Mouse (Mus musculus) myocyte (in vitro differentiated cells): Measurements from ENCODE around the gene Arhgef17.

Source experiments
- CEBPB ChIP-seq: IDR thresholded peaks from 2 replicates; pipeline ENCODE4 v1.6.1; 2011; ENCODE audit warnings: mild to moderate bottlenecking, moderate library complexity; ENCODE audit not compliant: poor library complexity, insufficient read depth, severe bottlenecking
- E2F4 ChIP-seq: IDR thresholded peaks from one replicate; pipeline ENCODE4 v1.6.1; 2011; ENCODE audit warnings: mild to moderate bottlenecking, control low read depth, moderate library complexity; ENCODE audit not compliant: insufficient read depth
- MAX ChIP-seq: IDR thresholded peaks from one replicate; pipeline ENCODE4 v1.6.1; 2011; ENCODE audit warnings: low read depth, mild to moderate bottlenecking, control low read depth
- MYOD1 ChIP-seq, 3 experiments: IDR thresholded peaks; one replicate each; pipeline ENCODE4 v1.6.1; 2011; ENCODE audit warnings: control low read depth in 2 of 3, low read depth in 2 of 3, mild to moderate bottlenecking in 2 of 3, moderate library complexity in 1 of 3; ENCODE audit not compliant: insufficient read length in 2 of 3, control insufficient read depth in 1 of 3
- MYOG ChIP-seq, 3 experiments: IDR thresholded peaks; one replicate each; pipeline ENCODE4 v1.6.1; 2011; ENCODE audit warnings: control low read depth in 2 of 3, low read depth in 2 of 3, mild to moderate bottlenecking in 2 of 3; ENCODE audit not compliant: insufficient read length in 2 of 3, control insufficient read depth in 1 of 3, insufficient read depth in 1 of 3
- POLR2A ChIP-seq: IDR thresholded peaks from one replicate; pipeline ENCODE4 v1.6.1; 2011; ENCODE audit warnings: low read depth, mild to moderate bottlenecking, control low read depth, moderate library complexity; ENCODE audit not compliant: insufficient read length
- POLR2AphosphoS2 ChIP-seq: IDR thresholded peaks from one replicate; pipeline ENCODE4 v1.6.1; 2011; ENCODE audit warnings: low read depth, control low read depth; ENCODE audit not compliant: insufficient read length
- REST ChIP-seq: IDR thresholded peaks from one replicate; pipeline ENCODE4 v1.6.1; 2011; ENCODE audit warnings: mild to moderate bottlenecking, control low read depth, moderate library complexity; ENCODE audit not compliant: insufficient read depth, insufficient read length
- SRF ChIP-seq: IDR thresholded peaks from one replicate; pipeline ENCODE4 v1.6.1; 2011; ENCODE audit warnings: low read depth; ENCODE audit not compliant: control insufficient read depth, insufficient read length
- TCF12 ChIP-seq: IDR thresholded peaks from one replicate; pipeline ENCODE4 v1.6.1; 2011; ENCODE audit warnings: mild to moderate bottlenecking, control low read depth; ENCODE audit not compliant: poor library complexity, insufficient read depth, severe bottlenecking
- USF1 ChIP-seq: IDR thresholded peaks from one replicate; pipeline ENCODE4 v1.6.1; 2011; ENCODE audit warnings: low read depth, mild to moderate bottlenecking, control low read depth, moderate library complexity

DNA sequence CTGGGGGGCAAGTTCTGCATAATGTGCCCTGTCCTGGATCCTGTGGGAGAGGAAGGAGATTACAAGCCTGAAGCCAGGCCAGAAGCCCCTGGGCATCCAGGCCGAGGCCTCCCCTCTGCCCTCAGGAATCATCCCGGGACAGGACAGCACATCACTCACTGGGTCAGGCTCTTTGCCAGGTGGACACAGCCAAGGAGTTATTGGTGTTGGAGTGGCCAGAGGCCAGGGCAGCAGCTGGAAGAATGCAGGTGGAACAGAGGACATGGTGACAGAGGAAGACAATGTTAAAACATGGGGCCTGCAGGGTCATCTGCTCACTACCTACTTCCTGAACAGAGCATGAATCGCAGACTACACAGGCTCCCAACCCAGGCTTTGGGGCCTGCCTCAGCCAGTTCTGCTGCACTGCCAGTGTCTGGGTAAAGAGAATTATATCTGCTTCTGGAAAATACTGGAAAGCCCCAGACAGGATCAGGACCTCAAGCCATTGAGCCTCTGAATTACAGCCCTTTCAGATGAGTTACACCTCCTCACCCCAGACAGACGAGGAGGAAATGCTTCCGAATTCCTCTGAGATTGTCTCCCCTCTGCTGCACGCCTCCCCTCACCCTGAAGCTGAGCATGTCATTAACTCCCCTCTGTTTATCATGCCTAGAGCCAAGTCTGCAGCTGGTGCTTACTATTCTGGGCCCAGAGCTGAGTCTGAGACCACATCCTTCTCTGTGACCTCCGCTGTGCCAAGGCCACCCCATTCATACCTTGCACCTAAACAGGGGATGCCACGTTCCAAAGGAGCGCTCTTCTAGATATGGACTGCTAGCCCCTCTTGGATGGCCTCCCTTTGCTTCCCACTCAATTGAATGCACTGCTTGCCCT is 80.2 kb downstream of the Arhgef17 start:
- TF ChIP-seq POLR2AphosphoS2: no peak
- no peak for TF ChIP-seq MAX
- no peak for TF ChIP-seq MYOG (IDR thresholded peaks at IDR 0.05; ENCODE audit: control insufficient read depth in 1 of 3, insufficient read depth in 1 of 3, insufficient read length in 2 of 3, low read depth in 2 of 3)
- no peak for TF ChIP-seq E2F4
- no peak for TF ChIP-seq POLR2A
- no peak for TF ChIP-seq USF1
- no peak for TF ChIP-seq MYOD1 (IDR thresholded peaks at IDR 0.05; ENCODE audit: control insufficient read depth in 1 of 3, insufficient read length in 2 of 3, low read depth in 2 of 3)
- TF ChIP-seq TCF12: no peak
- TF ChIP-seq CEBPB: no peak
- no peak for TF ChIP-seq REST
- no peak for TF ChIP-seq SRF
